Mouse (Mus musculus) forebrain, postnatal 0 days (tissue): ENCODE data around the gene Pop4. TPM values are rescaled to one million over a fixed set of nuclear protein-coding genes. Genes with fewer than 3 reads are reported as not detected.

Experiments
- ATAC-seq: fragments of 200-750 bp; cut with Nextera tagmentation; 2 replicates; pipeline ENCODE4 v1.8.0; 2017; ENCODE audit warnings: mild to moderate bottlenecking, moderate library complexity
- DNase-seq: peaks from one replicate; pipeline ENCODE4 v3.0.0-alpha.2; 2015
- H3K27ac ChIP-seq: fragments of 300-500 bp; sonication (generic); 2 replicates; pipeline ENCODE4 v1.5.1; 2014; ENCODE audit warnings: low read depth, mild to moderate bottlenecking, antibody characterized with exemption, low read length, moderate library complexity, mixed read lengths
- H3K27me3 ChIP-seq: fragments of 300-500 bp; sonication (generic); 2 replicates; pipeline ENCODE4 v1.6.1; 2014; ENCODE audit warnings: mild to moderate bottlenecking, low read length, mixed read lengths; ENCODE audit not compliant: insufficient read depth
- H3K36me3 ChIP-seq: fragments of 300-500 bp; sonication (generic); 2 replicates; pipeline ENCODE4 v1.6.1; 2014; ENCODE audit warnings: mild to moderate bottlenecking, moderate library complexity; ENCODE audit not compliant: insufficient read depth
- H3K4me1 ChIP-seq: fragments of 300-500 bp; sonication (generic); 2 replicates; pipeline ENCODE4 v1.6.1; 2014; ENCODE audit warnings: antibody characterized with exemption; ENCODE audit not compliant: insufficient read depth
- H3K4me2 ChIP-seq: fragments of 300-500 bp; sonication (generic); 2 replicates; pipeline ENCODE4 v1.6.1; 2014; ENCODE audit warnings: low read depth, mild to moderate bottlenecking, moderate library complexity
- H3K4me3 ChIP-seq: fragments of 300-500 bp; sonication (generic); 2 replicates; pipeline ENCODE4 v1.5.1; 2014; ENCODE audit warnings: low read depth, low read length, mixed read lengths
- H3K9ac ChIP-seq: fragments of 300-500 bp; sonication (generic); 2 replicates; pipeline ENCODE4 v1.6.1; 2014; ENCODE audit warnings: mild to moderate bottlenecking
- H3K9me3 ChIP-seq: fragments of 300-500 bp; sonication (generic); 2 replicates; pipeline ENCODE4 v1.6.1; 2016; ENCODE audit warnings: low read length
- CTCF ChIP-seq: sonication (generic); IDR thresholded peaks from 2 replicates; pipeline ENCODE4 v1.5.1; 2016; ENCODE audit warnings: antibody characterized with exemption, control low read depth, low read depth
- WGBS: fragments of 180-500 bp; shearing (Covaris S2); extraction: QIAGEN DNeasy Blood & Tissue Kit; methylation state at CpG from one replicate; pipeline ENCODE4 v1.1.7; 2014; 5-methylcytosine and 5-hydroxymethylcytosine counted together
- polyA plus RNA-seq: library from polyadenylated mRNA; unstranded; fragments of >200 nt; fragmentation: Nextera tagmentation; extraction: Ambion mirVana; gene quantifications from 2 replicates; pipeline ENCODE4 v1.2.1, GENCODE M21; 2015
- total RNA-seq: library from RNA; depleted of rRNA; stranded (reverse); fragments of >200 nt; gene quantifications from 2 replicates; pipeline ENCODE4 v1.2.3, GENCODE M21; 2014

Gene Pop4
- total and polyA plus RNA-seq, 2 experiments from 2014 or later: 74.9 to 76.9 TPM

DNA sequence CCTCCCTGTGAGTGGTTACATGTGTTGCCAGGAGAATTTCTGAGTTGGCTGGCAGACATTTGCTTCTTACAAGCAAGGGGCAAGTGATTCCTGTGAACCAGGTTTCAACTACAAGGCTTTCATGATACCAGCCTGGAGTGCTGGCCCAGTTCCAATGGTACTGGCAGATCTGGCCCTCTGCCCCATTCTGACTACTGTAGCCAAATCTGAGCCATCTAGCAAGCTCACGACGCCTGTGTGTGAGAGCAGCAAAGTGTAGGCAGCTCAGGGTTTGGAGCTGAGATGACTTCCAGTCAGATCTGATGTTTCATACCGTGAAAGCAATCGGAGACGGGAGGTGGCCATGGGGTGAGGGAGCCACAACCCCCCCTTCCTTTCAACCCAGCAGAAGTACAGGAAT lies 8.8 kb downstream of the Pop4 start:
- no peak overlapping the region for H3K27ac ChIP-seq
- WGBS: 52% methylated on average over 5 of the region's 5 CpGs
- H3K27me3 ChIP-seq: no peaks in the 10 kb centered on the region
- H3K9me3 ChIP-seq: no peaks in the 10 kb centered on the region
- DNase-seq (peak; percentile 55), ATAC-seq (peak; percentile 39; the same call in 1 of the 2 replicates)
- no peak overlapping the region for H3K9ac ChIP-seq
- H3K4me2 ChIP-seq: no peak overlapping the region
- TF ChIP-seq CTCF: no peak
- H3K4me3 ChIP-seq: no peak overlapping the region
- H3K4me1 ChIP-seq: no peaks in the 10 kb centered on the region
- H3K36me3 ChIP-seq: peaks cover 62% of the 10 kb centered on the region

- peaks cover 35% of the 10 kb centered on the region for H3K36me3 ChIP-seq
- H3K9me3 ChIP-seq: no peaks in the 10 kb centered on the region
- H3K4me1 ChIP-seq: no peaks in the 10 kb centered on the region
- ATAC-seq (no peak), DNase-seq (no peak)
- H3K27me3 ChIP-seq: no peaks in the 10 kb centered on the region
- TF ChIP-seq CTCF: no peak
- no peak overlapping the region for H3K4me3 ChIP-seq
- no peak overlapping the region for H3K27ac ChIP-seq
- 90% methylated on average over 2 of the region's 2 CpGs for WGBS
- no peak overlapping the region for H3K9ac ChIP-seq
- no peak overlapping the region for H3K4me2 ChIP-seq
These were observed 11.6 kb downstream of the Pop4 start for GRCm38 (mm10) chr7:38259631-38260030.

DNA sequence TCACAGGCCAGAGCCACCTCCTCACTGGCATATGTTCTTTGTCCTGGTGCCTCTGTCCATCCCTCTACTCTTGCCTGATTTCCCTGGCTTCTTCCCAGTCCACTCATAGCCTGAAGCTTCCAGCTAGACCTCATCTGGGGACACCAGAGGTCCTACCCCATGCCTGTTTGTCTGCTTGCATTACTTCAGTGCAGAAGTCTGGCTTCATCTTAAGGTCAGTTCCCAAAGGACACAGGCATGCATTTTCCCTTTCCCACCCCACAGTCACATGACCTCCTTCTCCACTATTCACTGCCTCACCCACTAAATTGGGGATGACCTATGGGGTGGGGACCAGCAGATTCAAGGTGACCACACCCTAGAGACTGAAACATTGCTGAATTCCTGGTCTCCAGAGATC lies 17.8 kb downstream of the Pop4 start:
- no peak for DNase-seq
- no peaks in the 10 kb centered on the region for H3K27me3 ChIP-seq
- H3K9ac ChIP-seq: no peak overlapping the region
- H3K4me1 ChIP-seq: no peaks in the 10 kb centered on the region
- no peak overlapping the region for H3K4me2 ChIP-seq
- no peaks in the 10 kb centered on the region for H3K36me3 ChIP-seq
- no peak overlapping the region for H3K27ac ChIP-seq
- no peak overlapping the region for H3K4me3 ChIP-seq
- no peaks in the 10 kb centered on the region for H3K9me3 ChIP-seq
- no peak for TF ChIP-seq CTCF
- ATAC-seq: no peak

DNA sequence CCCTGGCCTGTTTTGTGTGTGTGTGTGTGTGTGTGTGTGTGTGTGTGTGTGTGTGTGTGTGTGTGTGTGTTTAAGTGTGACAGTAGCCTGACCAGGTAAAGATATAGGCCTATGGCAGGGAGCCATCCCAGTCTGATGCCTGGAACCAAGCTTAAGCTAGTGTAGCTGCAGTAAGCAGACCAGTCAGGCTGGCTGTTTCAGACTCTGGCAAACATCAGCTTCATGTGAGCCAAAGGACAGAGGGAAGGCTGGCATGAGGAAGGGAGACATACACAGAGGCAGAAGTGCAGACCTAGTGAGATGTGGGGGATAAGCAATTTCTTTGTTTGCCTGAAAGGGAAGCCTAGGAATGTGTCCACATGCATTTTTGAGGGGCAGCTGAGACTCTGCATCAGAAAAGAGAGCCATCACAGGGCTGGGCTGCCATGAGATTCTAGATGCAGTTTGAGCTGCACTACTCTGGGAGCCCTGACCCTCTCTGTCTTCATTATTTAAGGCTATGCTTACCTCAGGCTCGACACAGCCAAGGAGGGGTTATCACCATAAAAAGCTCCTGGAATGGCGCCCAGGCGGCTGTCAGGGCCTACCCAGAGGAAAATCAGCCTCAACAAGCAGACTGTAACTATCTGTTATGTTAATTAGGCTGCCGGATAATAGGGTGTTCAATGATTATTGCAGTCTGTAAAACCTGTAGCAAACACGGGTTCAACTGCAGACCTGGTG lies 19.6 kb downstream of the Pop4 start:
- peak; percentile 74 for ATAC-seq
- H3K4me1 ChIP-seq: no peaks in the 10 kb centered on the region
- H3K4me3 ChIP-seq: no peak overlapping the region
- TF ChIP-seq CTCF: no peak
- WGBS: 16% methylated on average over 5 of the region's 5 CpGs
- no peak overlapping the region for H3K9ac ChIP-seq
- peak; percentile 46 for DNase-seq
- peak overlapping the region; percentile 45; the same call in 1 of the 2 replicates for H3K27ac ChIP-seq
- no peaks in the 10 kb centered on the region for H3K36me3 ChIP-seq
- H3K9me3 ChIP-seq: no peaks in the 10 kb centered on the region
- no peak overlapping the region for H3K4me2 ChIP-seq
- no peaks in the 10 kb centered on the region for H3K27me3 ChIP-seq

GRCm38 (mm10) chr7:38242417-38242816 lies 28.8 kb downstream of the Pop4 start:
- no peak for ATAC-seq
- no peaks in the 10 kb centered on the region for H3K9me3 ChIP-seq

DNA sequence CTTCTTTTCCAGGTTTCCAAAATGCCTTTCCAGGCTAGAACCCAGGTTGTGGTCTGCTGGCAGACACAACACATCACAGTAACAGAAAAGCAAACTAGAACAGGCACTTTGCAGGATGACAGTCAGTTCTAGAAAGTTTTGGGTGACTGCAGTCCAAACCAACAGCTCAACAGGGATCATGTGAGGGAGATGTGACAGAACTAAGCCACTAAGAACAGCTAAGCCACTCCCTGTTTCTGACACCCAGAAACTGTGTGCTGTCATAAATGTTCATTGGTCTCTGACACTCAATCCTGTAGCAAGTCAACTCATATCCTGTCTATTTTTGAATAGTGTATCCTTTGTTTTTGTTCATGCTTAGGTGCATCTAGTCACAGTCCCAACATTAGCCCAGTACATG lies 34.1 kb downstream of the Pop4 start:
- ATAC-seq (no peak), DNase-seq (no peak)
- no peaks in the 10 kb centered on the region for H3K27me3 ChIP-seq
- H3K9me3 ChIP-seq: no peaks in the 10 kb centered on the region
- TF ChIP-seq CTCF: no peak
- no peak overlapping the region for H3K27ac ChIP-seq
- no peak overlapping the region for H3K4me2 ChIP-seq
- no peak overlapping the region for H3K4me3 ChIP-seq
- H3K9ac ChIP-seq: no peak overlapping the region
- H3K4me1 ChIP-seq: no peaks in the 10 kb centered on the region
- no peaks in the 10 kb centered on the region for H3K36me3 ChIP-seq

More at GRCm38 (mm10) chr7:38242417-38242816, 28.8 kb downstream of the Pop4 start:
- H3K4me1 ChIP-seq: no peaks in the 10 kb centered on the region
- TF ChIP-seq CTCF: no peak
- no peak overlapping the region for H3K9ac ChIP-seq
- H3K36me3 ChIP-seq: no peaks in the 10 kb centered on the region
- DNase-seq: no peak
- H3K27ac ChIP-seq: no peak overlapping the region
- H3K4me2 ChIP-seq: no peak overlapping the region
- 85% methylated on average over 4 of the region's 4 CpGs for WGBS
- no peaks in the 10 kb centered on the region for H3K27me3 ChIP-seq
- H3K4me3 ChIP-seq: no peak overlapping the region

DNA sequence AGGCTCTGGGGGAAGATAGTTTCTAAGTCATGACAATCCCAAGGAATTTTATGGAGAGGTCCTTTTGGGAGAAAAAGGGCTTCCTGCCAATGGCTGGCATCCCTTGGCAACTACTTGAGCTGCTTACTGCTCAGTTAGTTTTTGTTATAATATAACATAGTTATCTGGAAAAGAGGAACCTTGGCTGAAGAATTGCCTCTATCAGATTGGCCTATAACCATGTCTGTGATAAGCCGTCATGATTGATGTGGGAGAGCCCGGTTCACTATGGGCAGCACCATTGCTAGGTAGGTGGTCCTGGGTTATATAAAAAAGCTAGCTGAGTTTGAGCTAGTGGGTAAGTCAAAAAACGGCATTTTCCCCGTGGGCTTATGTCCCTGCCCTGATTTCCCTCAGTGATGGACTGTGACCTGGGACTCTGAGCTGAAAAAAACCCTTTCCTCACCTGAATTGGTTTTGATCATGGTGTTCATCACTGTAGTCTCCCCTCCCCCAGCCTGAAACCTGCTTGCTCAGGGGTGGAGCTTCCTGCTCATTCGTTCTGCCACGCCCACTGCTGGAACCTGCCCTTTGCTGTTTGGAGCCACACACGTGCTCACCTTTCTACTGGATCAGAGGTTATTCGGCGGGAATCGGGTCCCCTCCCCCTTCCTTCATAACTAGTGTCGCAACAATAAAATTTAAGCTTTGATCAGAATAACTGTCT lies 34.7 kb downstream of the Pop4 start:
- Histone ChIP-seq H3K4me2 (no peak overlapping the region), H3K4me3 (no peak overlapping the region), H3K36me3 (no peaks in the 10 kb centered on the region), H3K9me3 (no peaks in the 10 kb centered on the region), H3K27ac (no peak overlapping the region), H3K27me3 (no peaks in the 10 kb centered on the region), H3K9ac (no peak overlapping the region), H3K4me1 (no peaks in the 10 kb centered on the region)
- 51% methylated on average over 11 of the region's 11 CpGs for WGBS
- TF ChIP-seq CTCF: no peak
- ATAC-seq: no peak
- no peak for DNase-seq
